Mouse (Mus musculus): ENCODE results near the gene Rhbdf2. TPM values are rescaled to one million over a fixed set of nuclear protein-coding genes. Genes with fewer than 3 reads are reported as not detected.

The Rhbdf2 gene
- polyA plus RNA-seq, 1 experiment from 2014 or later, result 3.1 TPM

DNA sequence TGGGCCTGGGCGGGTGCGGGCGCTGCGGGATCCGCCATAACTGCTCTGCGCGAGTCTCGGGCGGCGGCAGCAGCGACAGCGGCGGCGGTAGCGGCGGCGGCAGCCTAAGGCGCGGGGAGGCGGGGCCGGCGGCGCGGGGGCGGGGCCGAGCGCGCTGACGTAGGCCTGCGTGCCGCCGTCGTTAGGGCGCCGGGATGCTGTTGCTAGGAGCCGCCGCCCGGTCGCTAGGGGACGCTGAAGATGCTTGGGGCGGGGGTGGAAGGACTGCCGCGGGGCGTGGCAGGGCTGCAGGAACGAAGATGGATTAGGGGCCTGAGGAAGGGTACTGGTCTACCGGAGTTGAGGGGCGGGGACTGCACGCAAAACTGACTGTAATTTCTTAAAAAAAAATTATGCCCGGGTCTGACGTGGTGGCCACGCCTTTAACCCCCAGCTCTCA is 45.4 kb downstream of the Rhbdf2 start, which contains the start of gene Ube2o:
Ube2o (minus strand) TSS at position 72 of the 439 bp plus-strand sequence.
- H3K36me3 ChIP-seq (replicated peaks; ENCODE audit: control insufficient read depth, insufficient read depth, low read depth, low read length), result no peaks in the 10 kb centered on the region
- H3K9me3 ChIP-seq (replicated peaks; ENCODE audit: control insufficient read depth, low read length), result no peaks in the 10 kb centered on the region
- ATAC-seq (replicated peaks; ENCODE audit: insufficient number of reproducible peaks, low FRiP score, low TSS enrichment, low read depth), result peak; percentile 50
- peak within 1 kb of the TSS; percentile 94 for H3K9ac ChIP-seq (replicated peaks; ENCODE audit: low read length)
- peaks cover 2% of the 10 kb centered on the region; the same call in 1 of the 2 replicates for H3K4me1 ChIP-seq (ENCODE audit: control insufficient read depth, insufficient read depth, low read length)
- peak within 1 kb of the TSS; percentile 80 for H3K4me2 ChIP-seq (ENCODE audit: low read depth, low read length)
- H3K4me3 ChIP-seq (ENCODE audit: low read depth, low read length), result peak within 1 kb of the TSS; percentile 93
- peak; percentile 90 for DNase-seq (ENCODE audit: low spot score)
- peak within 1 kb of the TSS; percentile 73 for H3K27ac ChIP-seq (replicated peaks; ENCODE audit: low read depth, low read length)
- 2% methylated on average over 38 of the region's 51 CpGs for WGBS
- no peaks in the 10 kb centered on the region for H3K27me3 ChIP-seq (ENCODE audit: control insufficient read depth, insufficient read depth, low read length)

- ATAC-seq (replicated peaks; ENCODE audit: insufficient number of reproducible peaks, low FRiP score, low TSS enrichment, low read depth), result peak; percentile 74
- peak overlapping the region; percentile 93 for H3K4me3 ChIP-seq (ENCODE audit: low read depth, low read length)
- peak overlapping the region; percentile 94 for H3K9ac ChIP-seq (replicated peaks; ENCODE audit: low read length)
- no peaks in the 10 kb centered on the region for H3K9me3 ChIP-seq (replicated peaks; ENCODE audit: control insufficient read depth, low read length)
- H3K4me1 ChIP-seq (ENCODE audit: control insufficient read depth, insufficient read depth, low read length), result peaks cover 2% of the 10 kb centered on the region; the same call in 1 of the 2 replicates
- no peaks in the 10 kb centered on the region for H3K27me3 ChIP-seq (ENCODE audit: control insufficient read depth, insufficient read depth, low read length)
- H3K4me2 ChIP-seq (ENCODE audit: low read depth, low read length), result peak overlapping the region; percentile 80
- peak overlapping the region; percentile 73 for H3K27ac ChIP-seq (replicated peaks; ENCODE audit: low read depth, low read length)
- peak; percentile 59 for DNase-seq (ENCODE audit: low spot score)
- under 1% methylated on average over 71 of the region's 91 CpGs for WGBS
- H3K36me3 ChIP-seq (replicated peaks; ENCODE audit: control insufficient read depth, insufficient read depth, low read depth, low read length), result no peaks in the 10 kb centered on the region
These were observed 46.0 kb downstream of the Rhbdf2 start for GRCm38 (mm10) chr11:116580711-116581375.

DNA sequence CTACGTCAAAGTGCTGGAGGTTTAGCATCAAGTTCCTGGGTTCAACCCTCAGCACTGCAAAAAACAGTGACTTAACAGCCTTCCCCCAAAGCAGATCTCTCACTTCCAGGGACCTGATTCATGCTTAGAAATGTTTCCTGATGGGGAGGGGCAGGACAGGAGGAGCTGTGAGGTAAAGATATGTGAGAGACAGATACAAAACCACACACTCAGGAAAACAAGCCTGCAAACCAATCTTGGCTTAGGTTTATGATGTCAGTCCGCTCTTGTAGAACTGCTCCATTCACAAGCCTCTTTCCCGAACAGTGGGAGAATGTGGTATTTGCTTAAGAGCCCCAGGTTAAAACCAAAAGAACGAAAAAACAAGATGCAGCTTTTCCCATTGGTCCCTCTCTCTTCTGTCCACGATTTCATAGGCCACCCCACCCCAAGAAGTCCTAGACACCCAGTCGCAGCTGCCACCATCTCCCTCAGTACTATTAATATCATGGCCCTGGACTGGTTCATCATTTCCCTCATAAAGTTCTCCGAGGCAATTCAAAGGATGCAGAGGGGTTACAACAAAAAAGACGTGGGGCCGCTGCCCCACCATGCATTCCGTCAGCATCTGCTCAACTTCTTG is 46.7 kb downstream of the Rhbdf2 start:
- Histone ChIP-seq H3K27ac (replicated peaks; ENCODE audit: low read depth, low read length) (peak overlapping the region; percentile 73; the same call in 1 of the 2 replicates), H3K9ac (replicated peaks; ENCODE audit: low read length) (peak overlapping the region; percentile 94), H3K9me3 (replicated peaks; ENCODE audit: control insufficient read depth, low read length) (no peaks in the 10 kb centered on the region), H3K4me2 (ENCODE audit: low read depth, low read length) (peak overlapping the region; percentile 80), H3K4me1 (ENCODE audit: control insufficient read depth, insufficient read depth, low read length) (peaks cover 2% of the 10 kb centered on the region; the same call in 1 of the 2 replicates), H3K36me3 (replicated peaks; ENCODE audit: control insufficient read depth, insufficient read depth, low read depth, low read length) (no peaks in the 10 kb centered on the region), H3K27me3 (ENCODE audit: control insufficient read depth, insufficient read depth, low read length) (no peaks in the 10 kb centered on the region), H3K4me3 (ENCODE audit: low read depth, low read length) (peak overlapping the region; percentile 93)
- WGBS, result 26% methylated on average over 10 of the region's 10 CpGs
- DNase-seq (ENCODE audit: low spot score) (no peak), ATAC-seq (replicated peaks; ENCODE audit: insufficient number of reproducible peaks, low FRiP score, low TSS enrichment, low read depth) (no peak)

- Histone ChIP-seq H3K9me3 (replicated peaks; ENCODE audit: control insufficient read depth, low read length) (no peaks in the 10 kb centered on the region), H3K9ac (replicated peaks; ENCODE audit: low read length) (no peak overlapping the region), H3K4me3 (ENCODE audit: low read depth, low read length) (no peak overlapping the region), H3K36me3 (replicated peaks; ENCODE audit: control insufficient read depth, insufficient read depth, low read depth, low read length) (no peaks in the 10 kb centered on the region), H3K27ac (replicated peaks; ENCODE audit: low read depth, low read length) (no peak overlapping the region), H3K4me2 (ENCODE audit: low read depth, low read length) (no peak overlapping the region), H3K4me1 (ENCODE audit: control insufficient read depth, insufficient read depth, low read length) (peaks cover 2% of the 10 kb centered on the region; the same call in 1 of the 2 replicates), H3K27me3 (ENCODE audit: control insufficient read depth, insufficient read depth, low read length) (no peaks in the 10 kb centered on the region)
- DNase-seq (ENCODE audit: low spot score) (no peak), ATAC-seq (replicated peaks; ENCODE audit: insufficient number of reproducible peaks, low FRiP score, low TSS enrichment, low read depth) (no peak)
- WGBS, result 94% methylated on average over 3 of the region's 3 CpGs
These were observed 47.5 kb downstream of the Rhbdf2 start for GRCm38 (mm10) chr11:116579280-116579679.

GRCm38 (mm10) chr11:116575396-116575795 is 51.4 kb downstream of the Rhbdf2 start:
- Histone ChIP-seq H3K4me3 (ENCODE audit: low read depth, low read length) (no peak overlapping the region), H3K36me3 (replicated peaks; ENCODE audit: control insufficient read depth, insufficient read depth, low read depth, low read length) (no peaks in the 10 kb centered on the region), H3K27ac (replicated peaks; ENCODE audit: low read depth, low read length) (no peak overlapping the region), H3K4me2 (ENCODE audit: low read depth, low read length) (no peak overlapping the region), H3K27me3 (ENCODE audit: control insufficient read depth, insufficient read depth, low read length) (no peaks in the 10 kb centered on the region), H3K4me1 (ENCODE audit: control insufficient read depth, insufficient read depth, low read length) (peaks cover 2% of the 10 kb centered on the region; the same call in 1 of the 2 replicates), H3K9ac (replicated peaks; ENCODE audit: low read length) (no peak overlapping the region), H3K9me3 (replicated peaks; ENCODE audit: control insufficient read depth, low read length) (no peaks in the 10 kb centered on the region)
- 76% methylated on average over 2 of the region's 2 CpGs for WGBS
- no peak for DNase-seq (ENCODE audit: low spot score)
- ATAC-seq (replicated peaks; ENCODE audit: insufficient number of reproducible peaks, low FRiP score, low TSS enrichment, low read depth), result no peak

- Histone ChIP-seq H3K36me3 (replicated peaks; ENCODE audit: control insufficient read depth, insufficient read depth, low read depth, low read length) (no peaks in the 10 kb centered on the region), H3K4me2 (ENCODE audit: low read depth, low read length) (no peak overlapping the region), H3K4me3 (ENCODE audit: low read depth, low read length) (no peak overlapping the region), H3K27ac (replicated peaks; ENCODE audit: low read depth, low read length) (no peak overlapping the region), H3K4me1 (ENCODE audit: control insufficient read depth, insufficient read depth, low read length) (no peaks in the 10 kb centered on the region), H3K9ac (replicated peaks; ENCODE audit: low read length) (no peak overlapping the region), H3K27me3 (ENCODE audit: control insufficient read depth, insufficient read depth, low read length) (no peaks in the 10 kb centered on the region), H3K9me3 (replicated peaks; ENCODE audit: control insufficient read depth, low read length) (no peaks in the 10 kb centered on the region)
- no peak for ATAC-seq (replicated peaks; ENCODE audit: insufficient number of reproducible peaks, low FRiP score, low TSS enrichment, low read depth)
- 70% methylated on average over 6 of the region's 6 CpGs for WGBS
- DNase-seq (ENCODE audit: low spot score), result no peak
These were observed 51.8 kb downstream of the Rhbdf2 start for GRCm38 (mm10) chr11:116574982-116575381.

- WGBS, result 61% methylated on average over 6 of the region's 6 CpGs
These were observed 52.3 kb downstream of the Rhbdf2 start for GRCm38 (mm10) chr11:116574486-116574885.

More at GRCm38 (mm10) chr11:116574486-116574885, 52.3 kb downstream of the Rhbdf2 start:
- no peak for ATAC-seq (replicated peaks; ENCODE audit: insufficient number of reproducible peaks, low FRiP score, low TSS enrichment, low read depth)
- no peak overlapping the region for H3K9ac ChIP-seq (replicated peaks; ENCODE audit: low read length)
- no peak for DNase-seq (ENCODE audit: low spot score)
- H3K4me3 ChIP-seq (ENCODE audit: low read depth, low read length), result no peak overlapping the region
- no peaks in the 10 kb centered on the region for H3K4me1 ChIP-seq (ENCODE audit: control insufficient read depth, insufficient read depth, low read length)
- no peaks in the 10 kb centered on the region for H3K27me3 ChIP-seq (ENCODE audit: control insufficient read depth, insufficient read depth, low read length)
- H3K9me3 ChIP-seq (replicated peaks; ENCODE audit: control insufficient read depth, low read length), result no peaks in the 10 kb centered on the region
- H3K4me2 ChIP-seq (ENCODE audit: low read depth, low read length), result no peak overlapping the region
- H3K27ac ChIP-seq (replicated peaks; ENCODE audit: low read depth, low read length), result no peak overlapping the region
- no peaks in the 10 kb centered on the region for H3K36me3 ChIP-seq (replicated peaks; ENCODE audit: control insufficient read depth, insufficient read depth, low read depth, low read length)

Data from embryonic facial prominence, embryonic 11.5 days (tissue).